Comparison of ENCODE assay signal across 8 mouse cellular contexts in the genomic region with DNA sequence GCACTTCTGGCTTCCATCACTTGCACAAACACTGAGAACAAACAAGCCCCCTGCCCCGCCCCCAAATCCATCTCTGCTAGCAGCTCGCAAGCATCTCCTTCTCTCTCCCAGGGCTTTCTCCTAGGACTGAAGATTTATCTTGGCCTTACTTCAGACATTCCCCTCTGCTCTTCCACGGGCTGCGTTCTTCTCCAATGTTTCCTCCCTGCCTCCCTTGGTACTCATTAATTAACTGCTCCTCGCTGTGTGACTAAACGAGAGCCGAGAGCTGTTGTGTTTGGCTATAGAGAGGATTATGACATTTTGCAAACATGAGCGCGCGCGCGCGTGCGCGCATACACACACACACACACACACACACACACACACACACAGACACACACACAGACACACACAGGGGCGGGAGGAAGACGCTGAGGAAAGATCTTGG.
DNase-seq lines count a peak whose midpoint lies in the region; ATAC-seq and TF ChIP-seq lines count a peak whose summit lies in the region.

No protein-coding gene starts in this region.

- peaks cover 54% of the 10 kb centered on the region for H3K4me1 ChIP-seq in forebrain, embryonic 13.5 days
- H3K4me1 ChIP-seq in hindbrain, postnatal 0 days (ENCODE audit: insufficient read depth, low read length), result 0 out of 2 replicates have a peak, but pooled peaks cover 10% of the 10 kb centered on the region
- peaks cover 9% of the 10 kb centered on the region; the same call in 1 of the 2 replicates for H3K4me1 ChIP-seq in limb, embryonic 12.5 days (replicated peaks)
- peaks cover 36% of the 10 kb centered on the region for H3K4me1 ChIP-seq in midbrain, embryonic 13.5 days (replicated peaks)

- peak; percentile 39 for ATAC-seq in forebrain, embryonic 13.5 days
- ATAC-seq in hindbrain, postnatal 0 days, result peak; percentile 78
- ATAC-seq in limb, embryonic 12.5 days (ENCODE audit: insufficient number of reproducible peaks, insufficient read depth, low FRiP score, low TSS enrichment, low read depth), result no peak
- ATAC-seq in midbrain, embryonic 13.5 days, result peak; percentile 62
- no peak for ATAC-seq in granulocyte monocyte progenitor cell, adult 5-6 weeks (replicated peaks; ENCODE audit: poor library complexity, severe bottlenecking)

- TF ChIP-seq CTCF in hindbrain, postnatal 0 days (IDR thresholded peaks at IDR 0.05; ENCODE audit: low read depth), result no peak

- H3K4me3 ChIP-seq in forebrain, embryonic 13.5 days, result peak overlapping the region; percentile 25
- peak overlapping the region; percentile 28 for H3K4me3 ChIP-seq in hindbrain, postnatal 0 days (ENCODE audit: low read length)
- peak overlapping the region; percentile 29 for H3K4me3 ChIP-seq in limb, embryonic 12.5 days (replicated peaks)
- H3K4me3 ChIP-seq in midbrain, embryonic 13.5 days (replicated peaks), result peak overlapping the region; percentile 33

- peak overlapping the region; percentile 34 for H3K9ac ChIP-seq in forebrain, embryonic 13.5 days
- peak overlapping the region; percentile 30; the same call in 1 of the 2 replicates for H3K9ac ChIP-seq in hindbrain, postnatal 0 days (replicated peaks; ENCODE audit: low read length)
- H3K9ac ChIP-seq in limb, embryonic 12.5 days (replicated peaks), result peak overlapping the region; percentile 18; the same call in 1 of the 2 replicates
- no peak overlapping the region; the same call in 1 of the 2 replicates for H3K9ac ChIP-seq in midbrain, embryonic 13.5 days (replicated peaks)

- WGBS in forebrain, embryonic 13.5 days, result 3% methylated on average over 17 of the region's 17 CpGs
- WGBS in hindbrain, postnatal 0 days, result 12% methylated on average over 17 of the region's 17 CpGs
- 30% methylated on average over 17 of the region's 17 CpGs for WGBS in limb, embryonic 12.5 days
- 22% methylated on average over 17 of the region's 17 CpGs for WGBS in midbrain, embryonic 13.5 days

- no peaks in the 10 kb centered on the region for H3K27me3 ChIP-seq in forebrain, embryonic 13.5 days
- H3K27me3 ChIP-seq in hindbrain, postnatal 0 days (ENCODE audit: insufficient read depth, low read length), result no peaks in the 10 kb centered on the region
- no peaks in the 10 kb centered on the region for H3K27me3 ChIP-seq in limb, embryonic 12.5 days
- H3K27me3 ChIP-seq in midbrain, embryonic 13.5 days, result no peaks in the 10 kb centered on the region

- no peaks in the 10 kb centered on the region for H3K9me3 ChIP-seq in forebrain, embryonic 13.5 days (replicated peaks)
- H3K9me3 ChIP-seq in hindbrain, postnatal 0 days (ENCODE audit: low read length), result no peaks in the 10 kb centered on the region
- no peaks in the 10 kb centered on the region for H3K9me3 ChIP-seq in limb, embryonic 12.5 days
- no peaks in the 10 kb centered on the region for H3K9me3 ChIP-seq in midbrain, embryonic 13.5 days

- peak; percentile 86 for DNase-seq in heart, adult 11 months
- no peak for DNase-seq in heart, adult 8-10 months (ENCODE audit: low spot score)
- peak; percentile 79 for DNase-seq in hindbrain, postnatal 0 days (ENCODE audit: low spot score)
- DNase-seq in urinary bladder, postnatal 25 days (ENCODE audit: low spot score), result peak; percentile 5

- no peaks in the 10 kb centered on the region for H3K36me3 ChIP-seq in forebrain, embryonic 13.5 days (ENCODE audit: poor library complexity, severe bottlenecking)
- no peaks in the 10 kb centered on the region for H3K36me3 ChIP-seq in hindbrain, postnatal 0 days (ENCODE audit: insufficient read depth, low read length)
- no peaks in the 10 kb centered on the region for H3K36me3 ChIP-seq in limb, embryonic 12.5 days
- H3K36me3 ChIP-seq in midbrain, embryonic 13.5 days, result no peaks in the 10 kb centered on the region

- H3K4me2 ChIP-seq in forebrain, embryonic 13.5 days, result peak overlapping the region; percentile 58
- peak overlapping the region; percentile 65 for H3K4me2 ChIP-seq in hindbrain, postnatal 0 days (ENCODE audit: low read depth, low read length)
- H3K4me2 ChIP-seq in limb, embryonic 12.5 days, result peak overlapping the region; percentile 55
- peak overlapping the region; percentile 55 for H3K4me2 ChIP-seq in midbrain, embryonic 13.5 days (replicated peaks)

- H3K27ac ChIP-seq in forebrain, embryonic 13.5 days, result peak overlapping the region; percentile 81
- H3K27ac ChIP-seq in hindbrain, postnatal 0 days, result peak overlapping the region; percentile 45; the same call in 1 of the 2 replicates
- H3K27ac ChIP-seq in limb, embryonic 12.5 days, result no peak overlapping the region
- H3K27ac ChIP-seq in midbrain, embryonic 13.5 days, result peak overlapping the region; percentile 79

Comparison
In these comparisons a context has a peak if more than half of its experiments do, and no peak if none do; other contexts are left out.
1. ATAC-seq: peak in forebrain, embryonic 13.5 days (single experiment), hindbrain, postnatal 0 days (single experiment) and midbrain, embryonic 13.5 days (single experiment); none in limb, embryonic 12.5 days (single experiment) and granulocyte monocyte progenitor cell, adult 5-6 weeks (single experiment).
2. Peak in every context shown above with its lines, with median percentiles within 50 percentile points of each other: H3K4me2 ChIP-seq and H3K4me3 ChIP-seq.